Mouse (Mus musculus) heart, postnatal 0 days (tissue): ENCODE data around the gene Slc44a3.

Source experiments
- CTCF ChIP-seq: IDR thresholded peaks from 2 replicates; pipeline ENCODE4 v1.5.1; 2016; ENCODE audit warnings: antibody characterized with exemption, control low read depth, low read depth
- EP300 ChIP-seq: IDR thresholded peaks from 2 replicates; pipeline ENCODE4 v1.6.1; 2016; ENCODE audit warnings: antibody characterized with exemption, low read depth

DNA sequence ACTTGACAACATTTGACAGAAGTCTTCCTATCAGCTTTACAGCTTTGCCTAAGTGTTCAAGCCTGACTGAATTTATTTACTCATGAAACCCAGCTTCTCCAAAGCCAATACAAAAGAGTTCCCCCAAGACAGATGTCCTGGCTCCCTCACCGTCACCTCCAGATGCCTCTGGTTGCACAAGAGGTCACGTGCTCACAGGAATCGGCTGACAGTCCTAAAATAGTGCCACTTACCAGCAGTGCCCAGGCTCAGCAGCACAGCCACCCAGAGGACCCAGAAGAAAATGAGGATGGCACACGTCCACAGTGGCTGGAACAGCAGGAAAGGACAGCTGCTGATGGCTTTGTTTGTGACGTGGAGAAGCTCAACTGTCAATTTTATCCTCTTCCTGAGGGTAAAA, 23.1 kb downstream of the Slc44a3 start:
- TF ChIP-seq CTCF (no peak), EP300 (peak; percentile 25; the same call in 1 of the 2 replicates)
